Mouse (Mus musculus) kidney, postnatal 4 days (tissue): Measurements from ENCODE around the gene Map3k7cl.

Experiments used
- DNase-seq, 2 experiments: peaks; one replicate each; pipeline ENCODE4 v3.0.0; 2021; ENCODE audit warnings: mixed read lengths in 2 of 2

Gene Map3k7cl

GRCm38 (mm10) chr16:87552907-87553691, at the start of gene Map3k7cl:
Gene Map3k7cl (plus strand): TSS chr16:87553330.
- peak; percentile 66 to 78 for DNase-seq

DNA sequence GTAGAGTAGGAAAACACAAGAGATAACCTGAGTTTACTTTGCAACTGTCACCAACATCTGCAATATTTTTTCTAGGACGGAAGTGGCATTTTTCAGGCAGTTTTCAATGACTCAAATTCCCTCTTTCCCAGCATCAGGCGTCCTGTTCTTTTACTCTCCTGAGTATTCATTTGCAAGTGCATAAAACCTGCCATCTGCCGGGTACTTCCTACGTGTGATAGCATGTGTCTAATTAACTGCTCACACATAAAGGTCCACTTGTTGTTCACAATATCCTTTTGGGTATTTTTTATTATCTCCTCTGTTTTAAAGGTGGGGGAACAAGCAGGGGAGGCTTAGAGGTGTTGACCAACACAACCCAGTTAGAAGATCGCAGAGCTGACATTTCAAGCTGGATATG, 41.4 kb upstream of the Map3k7cl start:
- DNase-seq = no peak

GRCm38 (mm10) chr16:87512331-87512730, 40.8 kb upstream of the Map3k7cl start:
- no peak for DNase-seq

DNA sequence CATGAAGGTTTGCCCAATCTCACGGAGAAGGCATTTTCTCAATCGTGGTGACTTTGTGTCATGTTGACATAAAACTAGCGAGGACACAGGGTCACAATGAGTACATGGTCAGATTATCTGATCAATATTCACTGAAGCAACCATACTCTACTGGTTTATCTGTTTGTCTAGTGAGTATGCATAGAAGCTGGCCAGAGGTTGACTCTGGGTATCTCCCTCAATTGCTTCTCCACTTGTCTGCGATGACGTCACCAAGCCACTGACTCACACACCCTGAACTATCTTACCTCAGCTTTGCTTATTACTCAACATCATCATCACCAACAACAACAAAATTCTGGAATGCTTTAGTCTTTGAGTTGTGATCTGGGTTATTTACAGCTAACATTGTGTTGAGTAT, 28.9 kb upstream of the Map3k7cl start:
- no peak for DNase-seq

DNA sequence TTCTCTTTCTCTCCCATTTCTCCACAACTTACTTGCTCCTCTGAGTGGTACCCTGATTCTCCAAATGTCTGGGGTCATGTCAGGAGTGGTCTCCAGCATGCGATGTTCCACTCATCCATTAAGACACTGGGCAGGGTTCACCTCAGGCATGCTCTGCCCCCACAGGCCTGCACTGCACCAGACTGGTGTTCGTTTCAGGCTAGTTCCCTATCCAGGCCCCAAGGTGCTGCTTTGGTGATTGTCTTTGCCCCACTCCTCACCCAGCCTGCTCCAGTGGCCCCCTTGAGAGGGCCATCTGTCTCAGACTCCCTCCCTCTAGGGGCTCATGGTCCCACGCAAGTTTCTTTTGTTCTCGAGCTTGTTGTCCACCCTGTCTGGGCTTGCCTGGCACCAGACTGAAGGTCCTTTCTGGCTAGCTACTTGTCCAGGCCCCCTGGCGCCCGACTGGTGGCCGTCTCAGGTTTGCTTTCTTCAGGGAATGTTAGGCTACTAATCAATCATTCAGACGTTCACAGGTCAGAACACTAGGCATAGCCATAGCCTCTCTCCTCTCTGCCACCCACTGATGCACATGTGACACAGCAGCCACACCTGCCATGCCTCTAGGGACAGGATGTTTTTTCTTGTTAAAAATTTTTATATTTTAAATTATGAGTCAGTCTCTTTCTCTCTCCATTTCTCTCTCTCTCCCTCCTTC, 25.4 kb upstream of the Map3k7cl start:
- DNase-seq = no peak

- DNase-seq = no peak
Observed at GRCm38 (mm10) chr16:87528755-87529154, 24.4 kb upstream of the Map3k7cl start.

DNA sequence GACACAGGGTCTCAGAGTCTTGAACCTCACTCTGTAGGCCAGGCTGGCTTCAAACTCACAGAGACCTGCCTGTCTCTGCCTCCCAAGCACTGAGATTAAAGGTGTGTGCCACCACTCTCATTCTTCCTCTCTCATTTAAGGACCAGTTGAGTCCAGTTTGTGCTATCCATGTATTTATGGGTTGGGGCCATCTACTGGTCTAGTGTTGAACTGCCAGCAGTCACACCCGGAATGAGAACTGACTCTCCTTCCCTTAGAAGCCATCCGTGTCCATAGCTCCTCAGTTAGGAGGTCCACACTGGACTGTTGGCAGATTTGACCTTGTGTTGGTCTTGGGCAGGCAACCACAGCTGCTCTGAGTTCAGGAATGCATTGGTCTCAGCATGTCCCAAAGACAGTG, 4.8 kb upstream of the Map3k7cl start:
- peak in 1 of 2 experiments; percentile 17 for DNase-seq

DNA sequence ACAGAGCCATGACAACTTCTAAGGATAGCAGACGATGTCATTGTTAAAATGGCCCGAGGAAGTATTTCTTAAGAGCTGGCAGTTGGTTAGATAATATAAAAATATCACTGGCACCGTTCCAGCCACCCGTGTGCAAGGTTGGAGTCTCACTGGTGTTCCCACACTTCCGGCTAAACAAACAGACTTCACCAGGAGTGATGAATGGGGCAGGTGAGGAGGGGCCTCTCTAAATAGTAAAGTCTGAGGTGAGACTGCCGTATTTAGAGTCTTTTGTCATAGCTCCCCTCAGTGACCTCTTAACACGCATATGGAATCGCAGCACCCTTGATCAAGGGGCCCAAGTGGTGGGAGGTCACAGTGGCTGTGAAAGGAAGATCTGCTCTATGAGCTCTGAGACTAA, 3.2 kb downstream of the Map3k7cl start:
- DNase-seq = no peak

- no peak for DNase-seq
Observed at GRCm38 (mm10) chr16:87561501-87561900, 8.4 kb downstream of the Map3k7cl start.

DNA sequence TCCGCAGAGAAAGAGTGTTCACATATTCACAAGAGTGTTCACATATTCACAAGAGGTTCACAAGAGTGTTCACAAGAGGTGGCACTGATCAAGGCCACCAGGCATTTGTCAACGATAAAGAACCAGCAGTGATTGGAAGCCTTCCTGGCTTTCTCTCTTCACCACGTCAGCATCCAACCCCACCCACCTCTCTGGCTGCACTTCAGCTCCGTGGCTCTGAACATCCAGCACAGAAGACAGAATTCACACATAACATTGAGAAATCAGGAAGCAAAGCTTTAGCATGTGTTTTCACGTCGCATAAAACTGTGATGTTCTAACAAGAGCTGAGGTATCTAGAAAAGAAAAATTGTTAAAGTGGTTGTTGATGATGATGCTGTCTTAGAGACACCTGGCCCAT, 10.4 kb downstream of the Map3k7cl start:
- no peak for DNase-seq

DNA sequence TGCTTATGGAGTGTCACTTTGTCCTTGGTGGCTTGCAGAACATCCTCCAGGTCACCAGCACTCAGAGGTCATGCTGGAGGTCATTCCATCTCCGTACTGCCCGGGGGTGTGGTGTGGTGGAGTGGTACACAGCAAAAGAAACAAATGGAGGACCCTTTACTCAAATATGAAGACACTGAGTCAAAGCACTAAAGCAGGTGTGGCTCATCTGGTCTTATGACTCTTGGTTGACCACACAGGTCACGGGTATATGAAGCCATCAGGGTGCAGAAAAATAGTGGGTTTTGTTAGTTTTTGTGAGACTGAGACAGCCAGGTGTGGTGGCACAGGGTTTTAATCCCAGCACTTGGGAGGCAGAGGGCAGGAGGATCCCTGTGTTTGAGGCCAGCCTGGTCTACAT, 11.4 kb downstream of the Map3k7cl start:
- DNase-seq = no peak

DNA sequence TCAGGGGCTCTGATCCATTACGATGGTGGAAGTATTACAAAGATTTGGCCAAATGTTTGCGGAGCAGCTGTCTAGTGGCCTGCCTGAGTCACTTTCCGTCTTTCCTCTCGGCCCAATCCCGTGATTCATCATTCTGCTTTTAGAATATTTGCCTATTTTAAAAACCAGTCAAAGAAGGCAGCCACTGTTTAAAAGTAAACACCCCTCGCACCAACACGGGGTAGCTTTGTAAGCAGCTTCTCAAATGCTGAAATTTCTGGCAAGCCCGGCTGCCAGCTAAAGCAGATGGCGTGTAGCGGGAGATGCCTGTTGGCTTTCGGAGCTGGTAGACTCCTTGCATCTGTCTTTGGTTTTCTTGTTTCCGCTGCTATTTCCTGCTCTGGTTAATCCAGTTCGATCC, 14.4 kb downstream of the Map3k7cl start:
- no peak for DNase-seq

DNA sequence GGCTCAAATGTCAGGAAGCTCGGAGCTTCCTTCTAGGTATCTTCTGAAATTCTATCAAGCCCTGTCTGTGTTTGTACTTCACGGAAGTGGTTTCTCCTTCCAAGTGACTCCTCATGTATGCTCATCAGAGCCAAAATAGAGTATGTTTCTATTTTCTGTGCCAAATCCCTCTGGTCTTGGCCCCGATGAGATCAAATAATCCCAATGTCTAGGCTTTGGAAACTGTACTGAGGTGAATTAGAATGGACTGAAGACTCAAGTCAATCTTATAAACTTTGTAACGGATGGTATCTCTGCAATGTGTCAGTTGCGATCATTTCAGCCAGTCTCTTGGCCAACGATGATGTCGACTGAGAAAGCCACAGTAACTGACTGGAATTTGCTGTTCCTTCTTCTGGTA, 15.1 kb downstream of the Map3k7cl start:
- no peak for DNase-seq

DNA sequence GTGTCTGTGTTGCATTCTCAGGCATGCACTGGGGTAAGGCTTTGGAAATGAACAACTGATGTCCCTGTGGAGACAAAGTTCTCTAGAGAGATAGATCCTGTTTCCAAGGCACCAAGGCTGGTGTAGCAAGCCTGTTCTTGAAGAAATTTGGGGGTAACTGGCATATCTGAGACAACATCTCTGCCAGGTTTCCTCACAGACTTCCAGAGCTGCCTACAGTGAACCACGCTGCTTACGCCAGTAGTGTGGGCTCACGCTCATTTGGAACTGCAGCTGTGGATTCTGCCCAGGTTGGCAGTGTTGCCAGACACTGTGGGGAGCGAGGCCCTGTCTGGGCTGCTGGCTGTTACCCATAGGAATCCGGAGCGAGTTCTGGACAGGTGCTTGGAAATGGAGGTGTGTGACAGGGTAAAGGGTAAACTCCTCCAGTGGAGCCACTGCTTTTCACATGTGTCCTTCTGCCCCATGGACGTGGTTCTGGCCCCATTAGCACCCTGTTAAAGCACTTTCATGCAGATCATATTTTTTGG, 16.5 kb downstream of the Map3k7cl start:
- no peak for DNase-seq

GRCm38 (mm10) chr16:87570334-87570733, 17.2 kb downstream of the Map3k7cl start:
- DNase-seq = no peak

GRCm38 (mm10) chr16:87573409-87573808, 20.3 kb downstream of the Map3k7cl start:
- DNase-seq = no peak

DNA sequence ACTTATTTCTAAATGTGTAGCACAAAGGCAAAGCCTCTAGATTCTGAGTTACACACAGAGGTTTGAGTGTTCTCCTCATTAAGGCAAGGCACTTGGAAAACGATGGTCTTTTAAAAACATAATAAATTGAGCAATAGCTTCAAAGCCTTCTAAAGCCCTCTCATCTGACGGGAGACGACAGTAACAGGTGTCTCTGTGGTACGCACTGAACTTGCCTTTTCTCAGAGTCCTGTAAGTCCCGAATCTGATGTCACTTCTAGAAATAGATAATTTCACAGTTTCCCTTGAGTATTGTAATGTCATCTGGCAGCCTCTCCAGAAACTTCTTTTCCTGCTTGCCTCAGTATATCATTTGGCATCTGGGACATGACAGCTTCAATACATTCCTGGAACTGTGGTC, 21.0 kb downstream of the Map3k7cl start:
- DNase-seq = no peak

- DNase-seq = no peak
Observed at GRCm38 (mm10) chr16:87575600-87575999, 22.5 kb downstream of the Map3k7cl start.

- DNase-seq = peak in 1 of 2 experiments; percentile 43
Observed at GRCm38 (mm10) chr16:87578881-87579280, 25.8 kb downstream of the Map3k7cl start.

DNA sequence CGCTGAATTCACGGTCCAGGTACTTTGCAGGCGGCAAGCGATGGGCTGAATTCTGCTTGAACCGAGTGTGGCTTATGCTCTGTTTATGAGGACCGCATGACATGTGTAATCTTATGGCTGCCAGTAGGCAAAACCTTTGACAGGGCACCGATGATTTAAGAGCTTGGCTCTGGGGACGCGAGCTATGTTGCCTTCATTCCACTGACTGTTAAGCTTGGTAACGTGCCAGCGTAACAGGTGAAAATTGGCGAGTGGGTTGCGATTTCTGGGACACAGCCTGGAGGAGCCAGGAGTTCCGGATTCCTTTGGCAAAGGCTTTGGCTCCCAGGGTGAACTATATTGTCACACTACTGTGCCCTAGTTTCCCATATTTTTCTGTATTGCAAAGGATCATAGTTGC, 26.3 kb downstream of the Map3k7cl start:
- DNase-seq = no peak

DNA sequence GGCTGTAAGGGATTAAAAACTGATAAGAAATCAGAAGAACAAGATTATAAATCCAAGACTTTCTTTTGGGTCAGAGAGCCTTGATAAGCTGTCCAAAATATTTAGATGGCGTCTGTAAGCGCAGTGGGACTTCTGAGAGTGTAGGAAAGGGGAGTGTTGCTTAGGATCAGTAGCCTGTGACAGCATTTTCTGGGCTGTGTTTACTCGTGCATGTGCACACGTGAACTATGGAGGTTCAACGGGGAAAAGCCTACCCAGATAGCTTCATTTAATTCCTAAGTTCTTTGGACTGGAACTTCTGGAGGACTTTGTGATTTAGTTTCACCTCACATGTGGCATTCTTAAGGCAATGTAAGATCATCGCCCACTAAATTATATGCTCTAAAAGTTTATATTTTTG, 29.6 kb downstream of the Map3k7cl start:
- DNase-seq = no peak

GRCm38 (mm10) chr16:87584618-87585017, 31.5 kb downstream of the Map3k7cl start:
- no peak for DNase-seq

GRCm38 (mm10) chr16:87585548-87586262, 32.6 kb downstream of the Map3k7cl start:
- no peak for DNase-seq
